Mouse (Mus musculus): ENCODE measurements around the gene Cidec.
A peak's percentile ranks its signal among the peaks of the same experiment; 100 is the strongest.

Cidec gene

GRCm38 (mm10) chr6:113443091-113443490, 7.5 kb upstream of the Cidec start:
- no peak for DNase-seq

- peak; percentile 90 for DNase-seq
Observed at GRCm38 (mm10) chr6:113442442-113443090, 7.0 kb upstream of the Cidec start, which contains the start of gene Jagn1. Gene Jagn1 (plus strand): TSS chr6:113442569.

- no peak for DNase-seq
Observed at GRCm38 (mm10) chr6:113442087-113442441, 6.5 kb upstream of the Cidec start.

GRCm38 (mm10) chr6:113441147-113441680, 5.7 kb upstream of the Cidec start:
- DNase-seq, result peak; percentile 80

GRCm38 (mm10) chr6:113440686-113441085, 5.1 kb upstream of the Cidec start:
- no peak for DNase-seq

GRCm38 (mm10) chr6:113438721-113439430, 3.3 kb upstream of the Cidec start:
- no peak for DNase-seq

GRCm38 (mm10) chr6:113437135-113437534, 1.6 kb upstream of the Cidec start:
- DNase-seq, result no peak

GRCm38 (mm10) chr6:113434691-113435090, 869 bp downstream of the Cidec start:
- DNase-seq, result no peak

- no peak for DNase-seq
Observed at GRCm38 (mm10) chr6:113433661-113434060, 1.9 kb downstream of the Cidec start.

GRCm38 (mm10) chr6:113431801-113432200, 3.8 kb downstream of the Cidec start:
- no peak for DNase-seq

- no peak for DNase-seq
Observed at GRCm38 (mm10) chr6:113430846-113431245, 4.7 kb downstream of the Cidec start.

- no peak for DNase-seq
Observed at GRCm38 (mm10) chr6:113429965-113430364, 5.6 kb downstream of the Cidec start.

- no peak for DNase-seq
Observed at GRCm38 (mm10) chr6:113428006-113428405, 7.6 kb downstream of the Cidec start.

GRCm38 (mm10) chr6:113427397-113427796, 8.2 kb downstream of the Cidec start:
- DNase-seq, result no peak

- DNase-seq, result no peak
Observed at GRCm38 (mm10) chr6:113426696-113427095, 8.9 kb downstream of the Cidec start.

- DNase-seq, result no peak
Observed at GRCm38 (mm10) chr6:113424187-113424586, 11.4 kb downstream of the Cidec start.

GRCm38 (mm10) chr6:113423000-113423399, 12.6 kb downstream of the Cidec start:
- no peak for DNase-seq

GRCm38 (mm10) chr6:113419199-113419587, 16.4 kb downstream of the Cidec start, which contains the start of gene Rpusd3:
Gene Rpusd3 (minus strand): TSS chr6:113419340.
- DNase-seq, result peak; percentile 99

GRCm38 (mm10) chr6:113418441-113419198, 16.9 kb downstream of the Cidec start:
- DNase-seq, result no peak

GRCm38 (mm10) chr6:113416416-113416815, 19.1 kb downstream of the Cidec start:
- no peak for DNase-seq

GRCm38 (mm10) chr6:113410001-113410400, 25.6 kb downstream of the Cidec start:
- DNase-seq, result no peak

GRCm38 (mm10) chr6:113406683-113407082, 28.9 kb downstream of the Cidec start:
- no peak for DNase-seq

- no peak for DNase-seq
Observed at GRCm38 (mm10) chr6:113405483-113405882, 30.1 kb downstream of the Cidec start.

Data from cerebellum, adult 8-10 months (tissue).